Mouse (Mus musculus) hindbrain, embryonic 13.5 days (tissue): ENCODE results near the gene Gm21761. TPM values are rescaled to one million over a fixed set of nuclear protein-coding genes. Genes with fewer than 3 reads are reported as not detected.
A peak's percentile ranks its signal among the peaks of the same experiment; 100 is the strongest.
"Not testable (repeated sequence)": the region's sequence is repeated elsewhere in the genome, so short reads cannot be mapped to it uniquely, and the experiment has no call there.

Source experiments
- ATAC-seq: fragments of 200-750 bp; cut with Nextera tagmentation; 2 replicates; pipeline ENCODE4 v1.8.0; 2017; ENCODE audit warnings: moderate TSS enrichment; ENCODE audit not compliant: low FRiP score
- H3K27ac ChIP-seq: fragments of 300-500 bp; sonication (generic); 2 replicates; pipeline ENCODE4 v1.5.1; 2015; ENCODE audit warnings: inconsistent platforms, mild to moderate bottlenecking, moderate library complexity
- H3K27me3 ChIP-seq: fragments of 300-500 bp; sonication (generic); 2 replicates; pipeline ENCODE4 v1.6.1; 2015; ENCODE audit warnings: mild to moderate bottlenecking, inconsistent platforms
- H3K36me3 ChIP-seq: fragments of 300-500 bp; sonication (generic); 2 replicates; pipeline ENCODE4 v1.6.1; 2015; ENCODE audit warnings: mild to moderate bottlenecking, inconsistent platforms
- H3K4me1 ChIP-seq: fragments of 300-500 bp; sonication (generic); replicated peaks from 2 replicates; pipeline ENCODE4 v1.6.1; 2015; ENCODE audit warnings: inconsistent platforms
- H3K4me2 ChIP-seq: fragments of 300-500 bp; sonication (generic); 2 replicates; pipeline ENCODE4 v1.6.1; 2015; ENCODE audit warnings: inconsistent platforms, mild to moderate bottlenecking, moderate library complexity
- H3K4me3 ChIP-seq: fragments of 300-500 bp; sonication (generic); 2 replicates; pipeline ENCODE4 v1.5.1; 2015; ENCODE audit warnings: mild to moderate bottlenecking, inconsistent platforms
- H3K9ac ChIP-seq: fragments of 300-500 bp; sonication (generic); 2 replicates; pipeline ENCODE4 v1.6.1; 2015; ENCODE audit warnings: mild to moderate bottlenecking, inconsistent platforms
- H3K9me3 ChIP-seq: fragments of 300-500 bp; sonication (generic); 2 replicates; pipeline ENCODE4 v1.6.1; 2016; ENCODE audit warnings: inconsistent platforms
- WGBS: fragments of 180-500 bp; shearing (Covaris S2); methylation state at CpG from one replicate; pipeline ENCODE4 v1.1.7; 2015; 5-methylcytosine and 5-hydroxymethylcytosine counted together
- polyA plus RNA-seq: library from polyadenylated mRNA; unstranded; fragments of >200 nt; fragmentation: Nextera tagmentation; extraction: Ambion mirVana; gene quantifications from 2 replicates; pipeline ENCODE4 v1.2.1, GENCODE M21; 2015

The Gm21761 gene
- polyA plus RNA-seq: not detected in 2 replicates

DNA sequence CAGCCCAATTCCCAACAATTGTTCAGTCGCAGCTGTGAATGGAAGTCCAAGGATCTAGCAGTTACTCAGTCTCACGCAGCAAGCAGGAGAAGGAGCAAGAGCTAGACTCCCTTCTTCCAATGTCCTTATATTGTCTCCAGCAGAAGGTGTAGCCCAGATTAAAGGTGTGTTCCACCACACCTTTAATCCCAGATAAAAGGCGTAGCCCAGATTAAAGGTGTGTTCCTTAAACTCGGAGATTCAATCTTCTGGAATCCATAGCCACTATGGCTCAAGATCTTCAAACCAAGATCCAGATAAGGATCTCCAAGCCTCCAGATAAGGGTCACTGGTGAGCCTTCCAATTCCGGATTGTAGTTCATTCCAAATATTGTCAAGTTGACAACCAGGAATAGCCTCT is at the start of gene Gm21761:
Gene Gm21761 (minus strand): TSS at position 101 of the 400 bp plus-strand sequence.
- ATAC-seq, H3K9me3 ChIP-seq, H3K27me3 ChIP-seq, H3K4me2 ChIP-seq, H3K9ac ChIP-seq, H3K4me1 ChIP-seq, H3K4me3 ChIP-seq, H3K36me3 ChIP-seq, H3K27ac ChIP-seq: not testable (repeated sequence)
- WGBS: 100% methylated on average over 1 of the region's 5 CpGs

DNA sequence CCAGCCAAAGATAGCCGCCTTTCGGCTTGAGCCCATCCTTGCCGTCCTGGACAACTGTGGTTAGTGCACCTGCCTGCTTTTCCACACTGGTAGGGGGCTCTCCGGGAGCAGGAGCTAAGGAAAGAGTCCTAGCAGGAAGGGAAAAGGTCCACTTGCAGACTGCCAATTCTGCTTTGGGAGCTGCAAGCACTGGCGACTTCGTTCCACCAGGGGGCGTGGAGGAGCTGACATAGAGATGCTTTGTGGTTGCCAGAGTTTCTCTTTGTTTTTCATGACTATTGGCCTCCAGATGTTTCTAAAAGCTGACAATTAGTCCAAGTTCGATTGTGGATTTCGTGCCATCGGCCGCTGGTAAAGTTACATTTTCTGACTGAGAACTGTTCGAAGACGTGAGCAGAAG is 40.1 kb upstream of the Gm21761 start:
- H3K4me3 ChIP-seq, H3K9me3 ChIP-seq, H3K27ac ChIP-seq, H3K36me3 ChIP-seq, H3K4me1 ChIP-seq, H3K4me2 ChIP-seq, H3K27me3 ChIP-seq, H3K9ac ChIP-seq: not testable (repeated sequence)
- WGBS: no CpG with 5 or more reads among the region's 13 CpGs
- peak; percentile 23; the same call in 1 of the 2 replicates for ATAC-seq

DNA sequence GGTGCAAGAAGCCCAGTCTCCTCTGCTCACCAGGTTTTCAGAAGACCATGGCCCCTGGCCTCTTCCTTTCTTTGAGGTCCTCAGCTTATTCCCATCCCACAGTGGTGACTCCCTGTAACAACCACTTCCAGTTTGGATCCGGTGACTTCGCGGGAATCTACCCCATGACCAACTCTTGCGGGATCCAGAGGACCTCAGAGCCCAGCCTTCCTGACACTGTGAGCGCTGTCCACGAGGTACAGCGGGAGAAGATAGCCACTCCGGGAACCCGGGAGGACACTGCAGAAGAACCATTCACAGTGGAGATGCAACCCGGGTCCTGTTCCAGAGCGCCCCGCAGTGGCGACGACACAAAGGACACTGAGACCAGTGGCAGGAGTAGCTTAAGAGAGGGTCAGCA is 39.1 kb upstream of the Gm21761 start:
- not testable (repeated sequence) for H3K27ac ChIP-seq, H3K4me1 ChIP-seq, H3K27me3 ChIP-seq, H3K4me2 ChIP-seq, H3K36me3 ChIP-seq, H3K4me3 ChIP-seq, H3K9ac ChIP-seq, H3K9me3 ChIP-seq
- 0 out of 2 replicates have a peak, but pooled peaks have one; percentile 8 for ATAC-seq
- WGBS: no CpG with 5 or more reads among the region's 14 CpGs

GRCm38 (mm10) chr13:119965968-119966367 is 36.9 kb upstream of the Gm21761 start:
- H3K9me3 ChIP-seq, H3K9ac ChIP-seq, H3K4me3 ChIP-seq, H3K4me1 ChIP-seq, H3K4me2 ChIP-seq, H3K36me3 ChIP-seq, H3K27ac ChIP-seq, H3K27me3 ChIP-seq, ATAC-seq: not testable (repeated sequence)
- WGBS: under 1% methylated on average over 21 of the region's 22 CpGs

DNA sequence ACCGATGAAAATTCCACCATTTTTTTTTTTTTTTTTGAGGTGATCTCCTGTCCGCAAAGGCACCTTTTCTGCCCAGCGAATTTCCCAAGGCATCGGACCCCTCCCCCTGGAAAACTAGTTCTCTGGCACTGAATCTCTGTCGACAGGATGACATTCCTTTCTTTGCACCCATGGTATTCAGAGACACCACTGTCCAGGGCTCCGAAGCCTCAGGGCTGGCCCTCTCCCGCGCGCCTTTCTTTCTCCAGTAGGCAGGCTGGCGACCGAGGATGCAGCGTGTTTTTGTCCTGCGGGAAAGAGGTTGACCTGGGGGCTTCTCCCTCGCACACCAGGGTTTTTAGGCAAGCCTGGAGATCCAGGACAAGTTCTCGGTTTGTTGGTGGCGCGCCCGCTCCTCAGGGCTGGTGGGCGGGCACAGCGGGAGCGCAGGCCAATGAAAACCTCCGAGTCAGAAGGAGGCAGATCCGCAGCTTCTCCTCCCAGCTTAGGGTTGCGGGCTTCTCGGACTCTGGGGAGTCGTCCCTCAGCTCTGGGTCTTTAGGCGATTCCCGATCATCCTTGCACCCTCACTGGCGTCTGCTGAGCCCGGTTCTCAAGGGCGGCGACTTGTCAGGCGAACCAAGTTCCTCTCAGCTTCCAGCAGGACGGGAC is 36.4 kb upstream of the Gm21761 start:
- H3K4me3 ChIP-seq, H3K36me3 ChIP-seq, H3K27me3 ChIP-seq, H3K9me3 ChIP-seq, H3K4me1 ChIP-seq, H3K9ac ChIP-seq, H3K27ac ChIP-seq, H3K4me2 ChIP-seq: not testable (repeated sequence)
- under 1% methylated on average over 17 of the region's 34 CpGs for WGBS
- peak; percentile 63 for ATAC-seq

- H3K4me2 ChIP-seq, H3K9me3 ChIP-seq, H3K27me3 ChIP-seq, H3K4me3 ChIP-seq, H3K27ac ChIP-seq, H3K9ac ChIP-seq, H3K4me1 ChIP-seq, ATAC-seq, H3K36me3 ChIP-seq: not testable (repeated sequence)
- no CpG with 5 or more reads among the region's 5 CpGs for WGBS
These were observed 33.8 kb upstream of the Gm21761 start for GRCm38 (mm10) chr13:119962856-119963255.

DNA sequence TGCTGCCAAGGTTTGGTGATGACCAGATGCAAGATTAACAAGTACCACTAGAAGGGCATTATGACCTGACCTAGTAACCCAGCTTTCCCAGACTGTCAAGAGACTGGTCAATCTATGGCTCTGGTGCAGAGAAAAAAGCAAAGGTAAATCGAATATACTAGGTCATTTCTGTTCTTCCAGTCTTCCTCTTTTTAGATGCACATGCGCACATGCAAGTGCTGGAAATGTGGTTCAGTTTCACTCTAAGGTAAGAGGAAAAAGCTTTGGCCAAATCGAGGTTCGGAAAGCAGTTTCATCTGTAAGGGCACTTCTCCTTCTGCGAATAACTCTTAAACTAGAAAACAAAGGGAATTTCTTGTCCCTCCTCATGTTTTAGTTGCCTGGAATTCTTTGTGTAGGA is 26.5 kb upstream of the Gm21761 start:
- not testable (repeated sequence) for H3K4me2 ChIP-seq, H3K27me3 ChIP-seq, H3K27ac ChIP-seq, ATAC-seq, H3K9me3 ChIP-seq, H3K4me1 ChIP-seq, H3K36me3 ChIP-seq, H3K9ac ChIP-seq, H3K4me3 ChIP-seq
- WGBS: no CpG with 5 or more reads among the region's 5 CpGs

GRCm38 (mm10) chr13:119955089-119955488 is 26.0 kb upstream of the Gm21761 start:
- H3K27me3 ChIP-seq, H3K9me3 ChIP-seq, H3K4me2 ChIP-seq, ATAC-seq, H3K4me3 ChIP-seq, H3K27ac ChIP-seq, H3K9ac ChIP-seq, H3K4me1 ChIP-seq, H3K36me3 ChIP-seq: not testable (repeated sequence)
- WGBS: 83% methylated on average over 2 of the region's 2 CpGs

DNA sequence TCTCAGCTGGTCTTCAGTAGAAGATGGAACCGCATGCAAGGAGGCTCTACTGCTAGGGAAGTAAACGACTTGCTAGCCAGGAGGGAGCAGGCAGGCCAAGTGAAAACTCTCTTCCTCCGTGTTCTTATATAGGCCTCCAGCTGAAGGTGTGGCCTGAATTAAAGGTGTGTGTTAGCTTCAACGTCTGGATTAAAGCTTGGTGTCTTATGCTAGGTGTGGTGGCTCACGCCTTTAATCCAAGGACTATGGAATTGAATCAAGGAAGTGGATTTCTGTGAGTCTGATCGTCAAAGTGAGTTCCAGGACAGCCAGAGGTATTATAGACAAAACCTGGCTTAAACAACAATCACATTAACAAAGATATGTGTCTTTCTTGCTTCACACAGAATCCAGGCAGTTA is 21.6 kb upstream of the Gm21761 start, which contains the start of gene B020031M17Rik:
Gene B020031M17Rik (minus strand): TSS at position 101 of the 400 bp plus-strand sequence.
- not testable (repeated sequence) for H3K36me3 ChIP-seq, H3K9ac ChIP-seq, H3K27me3 ChIP-seq, H3K4me2 ChIP-seq, H3K4me1 ChIP-seq, H3K27ac ChIP-seq, ATAC-seq, H3K9me3 ChIP-seq, H3K4me3 ChIP-seq
- 86% methylated on average over 4 of the region's 6 CpGs for WGBS

- not testable (repeated sequence) for H3K9ac ChIP-seq, H3K36me3 ChIP-seq, ATAC-seq, H3K4me1 ChIP-seq, H3K27ac ChIP-seq, H3K4me2 ChIP-seq, H3K9me3 ChIP-seq, H3K27me3 ChIP-seq, H3K4me3 ChIP-seq
- 87% methylated on average over 3 of the region's 3 CpGs for WGBS
These were observed 4.3 kb downstream of the Gm21761 start for GRCm38 (mm10) chr13:119924597-119925340.

- ATAC-seq, H3K9ac ChIP-seq, H3K9me3 ChIP-seq, H3K4me1 ChIP-seq, H3K27me3 ChIP-seq, H3K4me2 ChIP-seq, H3K27ac ChIP-seq, H3K4me3 ChIP-seq, H3K36me3 ChIP-seq: not testable (repeated sequence)
- WGBS: 87% methylated on average over 4 of the region's 5 CpGs
These were observed 11.9 kb downstream of the Gm21761 start for GRCm38 (mm10) chr13:119916966-119917722.

DNA sequence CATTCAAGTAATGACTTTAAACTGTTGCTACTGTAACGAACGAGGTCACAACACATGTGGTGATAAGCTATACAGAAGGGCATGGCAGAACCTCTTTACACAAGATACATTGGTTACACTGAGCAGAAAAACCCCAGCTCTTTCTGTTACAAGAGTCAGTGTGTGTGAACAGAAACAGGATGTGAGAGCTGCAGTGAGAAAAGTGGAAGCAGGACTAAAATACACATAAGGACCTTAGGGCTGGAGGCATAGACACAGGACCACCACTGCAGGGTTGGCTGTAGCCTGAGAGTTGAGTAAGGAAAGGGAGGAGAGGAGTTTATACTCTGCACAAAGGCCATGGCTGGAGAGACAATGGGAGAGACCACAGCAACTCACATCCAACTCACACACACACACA is 12.6 kb downstream of the Gm21761 start:
- H3K9ac ChIP-seq, H3K9me3 ChIP-seq, ATAC-seq, H3K27me3 ChIP-seq, H3K27ac ChIP-seq, H3K4me2 ChIP-seq, H3K4me3 ChIP-seq, H3K36me3 ChIP-seq, H3K4me1 ChIP-seq: not testable (repeated sequence)
- WGBS: 74% methylated on average over 2 of the region's 2 CpGs
